Mouse (Mus musculus) heart, embryonic 12.5 days (tissue): ENCODE measurements at regions not wholly inside any gene's neighbourhood (a gene's known extent, or its start where the extent isn't known, plus 50 kb on each side); places are given as distances from the start of the nearest gene placed in this dataset.

Experiments
- ATAC-seq: fragments of 200-750 bp; cut with Nextera tagmentation; 2 replicates; pipeline ENCODE4 v1.8.0; 2017; ENCODE audit warnings: moderate TSS enrichment, moderate library complexity; ENCODE audit not compliant: insufficient number of reproducible peaks, low FRiP score
- H3K27ac ChIP-seq: fragments of 300-500 bp; sonication (generic); 2 replicates; pipeline ENCODE4 v1.5.1; 2016; ENCODE audit warnings: mild to moderate bottlenecking, moderate library complexity; ENCODE audit not compliant: poor library complexity, severe bottlenecking
- H3K27me3 ChIP-seq: fragments of 300-500 bp; sonication (generic); replicated peaks from 2 replicates; pipeline ENCODE4 v1.6.1; 2016; ENCODE audit warnings: mild to moderate bottlenecking, moderate library complexity
- H3K36me3 ChIP-seq: fragments of 300-500 bp; sonication (generic); 2 replicates; pipeline ENCODE4 v1.6.1; 2016; ENCODE audit warnings: mild to moderate bottlenecking, moderate library complexity
- H3K4me1 ChIP-seq: fragments of 300-500 bp; sonication (generic); replicated peaks from 2 replicates; pipeline ENCODE4 v1.6.1; 2016; ENCODE audit warnings: mild to moderate bottlenecking
- H3K4me2 ChIP-seq: fragments of 300-500 bp; sonication (generic); 2 replicates; pipeline ENCODE4 v1.6.1; 2016; ENCODE audit warnings: mild to moderate bottlenecking, moderate library complexity
- H3K4me3 ChIP-seq: fragments of 300-500 bp; sonication (generic); 2 replicates; pipeline ENCODE4 v1.5.1; 2016; ENCODE audit warnings: mild to moderate bottlenecking
- H3K9ac ChIP-seq: fragments of 300-500 bp; sonication (generic); 2 replicates; pipeline ENCODE4 v1.6.1; 2016; ENCODE audit warnings: mild to moderate bottlenecking, moderate library complexity
- H3K9me3 ChIP-seq: fragments of 300-500 bp; sonication (generic); replicated peaks from 2 replicates; pipeline ENCODE4 v1.6.1; 2016; ENCODE audit warnings: mild to moderate bottlenecking, moderate library complexity
- whole genome bisulfite sequencing: fragments of 180-500 bp; shearing (Covaris S2); methylation state at CpG from one replicate; pipeline ENCODE4 v1.1.7; 2016; 5-methylcytosine and 5-hydroxymethylcytosine counted together

GRCm38 (mm10) chr10:102618711-102619110 lies 106.7 kb downstream of the Rassf9 start:
- no peak for ATAC-seq
- Histone ChIP-seq H3K4me2 (no peak overlapping the region), H3K27ac (no peak overlapping the region), H3K9ac (no peak overlapping the region), H3K4me3 (no peak overlapping the region), H3K27me3 (no peaks in the 10 kb centered on the region), H3K4me1 (no peaks in the 10 kb centered on the region), H3K36me3 (no peaks in the 10 kb centered on the region), H3K9me3 (no peaks in the 10 kb centered on the region)
- 58% methylated on average over 2 of the region's 2 CpGs for WGBS

DNA sequence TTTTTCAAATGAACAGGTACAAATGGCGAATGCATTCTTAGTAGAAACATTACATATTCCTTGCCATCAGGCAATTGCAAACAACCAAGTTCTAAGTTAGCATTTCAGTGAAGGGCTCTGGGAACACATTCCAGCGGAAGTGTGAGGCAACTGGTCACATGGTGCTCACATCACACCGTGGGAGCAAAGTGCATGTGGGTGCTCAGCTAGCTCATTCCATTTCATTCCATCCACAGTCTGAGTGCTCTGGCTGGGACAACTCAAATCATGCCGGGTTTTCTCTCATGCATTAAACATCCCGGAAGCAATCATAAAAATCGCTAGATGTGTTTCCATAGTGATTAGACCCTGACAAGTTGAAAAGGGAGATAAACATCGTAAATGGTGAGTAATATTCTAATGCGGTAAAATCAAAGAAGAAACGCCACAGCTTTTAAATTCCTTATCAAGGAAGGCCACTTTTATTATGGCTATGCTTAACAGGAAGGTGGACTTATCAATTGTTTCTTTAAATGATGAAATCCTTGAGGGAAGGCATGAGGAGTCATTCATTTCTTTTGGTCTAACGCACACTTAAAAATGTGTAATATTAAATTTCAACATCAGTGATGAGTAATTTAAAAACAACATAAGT lies 104.1 kb downstream of the Rassf9 start:
- Histone ChIP-seq H3K9ac (no peak overlapping the region), H3K27ac (no peak overlapping the region), H3K4me3 (no peak overlapping the region), H3K9me3 (no peaks in the 10 kb centered on the region), H3K4me2 (no peak overlapping the region), H3K27me3 (no peaks in the 10 kb centered on the region), H3K4me1 (no peaks in the 10 kb centered on the region), H3K36me3 (no peaks in the 10 kb centered on the region)
- ATAC-seq, result no peak
- WGBS, result 78% methylated on average over 10 of the region's 10 CpGs
